Mouse (Mus musculus): ENCODE results near the gene Kcnd3. TPM values are rescaled to one million over a fixed set of nuclear protein-coding genes. Genes with fewer than 3 reads are reported as not detected.

Kcnd3 gene
- polyA plus RNA-seq, 1 experiment from 2014 or later: 0.93 TPM

DNA sequence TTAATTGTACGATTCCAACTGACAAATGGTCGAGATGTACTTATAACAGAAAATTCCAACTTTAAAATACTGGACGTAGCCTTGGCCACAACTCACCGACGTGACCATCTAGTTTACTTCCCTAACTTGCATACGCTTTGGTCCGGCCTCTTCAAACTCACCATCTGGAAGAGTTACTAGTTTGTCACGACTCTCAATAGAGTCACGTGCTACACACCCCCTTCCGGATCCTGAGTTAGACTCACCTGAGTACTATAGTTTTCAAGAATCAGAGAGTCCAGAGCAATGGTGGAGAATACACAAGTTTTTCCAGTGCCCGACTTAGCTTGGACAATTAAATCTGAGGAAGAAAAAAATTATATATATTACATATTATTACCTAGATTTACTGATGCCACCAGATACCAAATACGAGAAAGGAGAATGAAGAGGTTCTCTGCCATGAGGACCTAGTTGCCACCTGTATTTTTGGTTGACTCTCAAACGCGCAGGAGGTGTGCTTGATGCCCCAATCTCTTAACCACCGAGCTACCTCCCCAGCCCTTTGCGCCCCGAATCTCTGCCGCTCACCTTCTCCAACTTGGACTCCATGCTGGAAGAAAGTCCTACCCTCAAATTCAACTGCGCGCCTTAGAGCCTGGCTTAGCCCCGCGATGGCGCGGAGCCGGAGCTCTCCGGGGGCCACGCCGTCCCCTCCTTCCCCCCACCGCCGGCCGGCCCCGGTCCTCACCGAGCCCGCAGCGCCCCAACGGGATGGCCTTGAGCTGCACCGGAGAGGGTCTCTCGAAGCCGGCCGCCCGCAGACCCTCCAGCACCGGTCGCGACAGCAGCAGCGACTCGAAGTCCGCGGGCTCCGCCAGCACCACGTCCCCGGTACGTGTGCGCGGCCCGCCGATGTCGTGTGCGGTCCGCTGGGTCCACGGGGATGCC is 234.5 kb downstream of the Kcnd3 start:
- Histone ChIP-seq H3K36me3 (peaks cover 21% of the 10 kb centered on the region), H3K27ac (ENCODE audit: poor library complexity, severe bottlenecking) (peak overlapping the region; percentile 80; the same call in 1 of the 2 replicates), H3K4me2 (peak overlapping the region; percentile 75), H3K9ac (peak overlapping the region; percentile 96), H3K27me3 (replicated peaks) (no peaks in the 10 kb centered on the region), H3K4me1 (replicated peaks) (peaks cover 10% of the 10 kb centered on the region; the same call in 1 of the 2 replicates), H3K4me3 (peak overlapping the region; percentile 97), H3K9me3 (replicated peaks) (no peaks in the 10 kb centered on the region)
- 8% methylated on average over 60 of the region's 60 CpGs for WGBS
- peak; percentile 56 for ATAC-seq (ENCODE audit: insufficient number of reproducible peaks, low FRiP score)

DNA sequence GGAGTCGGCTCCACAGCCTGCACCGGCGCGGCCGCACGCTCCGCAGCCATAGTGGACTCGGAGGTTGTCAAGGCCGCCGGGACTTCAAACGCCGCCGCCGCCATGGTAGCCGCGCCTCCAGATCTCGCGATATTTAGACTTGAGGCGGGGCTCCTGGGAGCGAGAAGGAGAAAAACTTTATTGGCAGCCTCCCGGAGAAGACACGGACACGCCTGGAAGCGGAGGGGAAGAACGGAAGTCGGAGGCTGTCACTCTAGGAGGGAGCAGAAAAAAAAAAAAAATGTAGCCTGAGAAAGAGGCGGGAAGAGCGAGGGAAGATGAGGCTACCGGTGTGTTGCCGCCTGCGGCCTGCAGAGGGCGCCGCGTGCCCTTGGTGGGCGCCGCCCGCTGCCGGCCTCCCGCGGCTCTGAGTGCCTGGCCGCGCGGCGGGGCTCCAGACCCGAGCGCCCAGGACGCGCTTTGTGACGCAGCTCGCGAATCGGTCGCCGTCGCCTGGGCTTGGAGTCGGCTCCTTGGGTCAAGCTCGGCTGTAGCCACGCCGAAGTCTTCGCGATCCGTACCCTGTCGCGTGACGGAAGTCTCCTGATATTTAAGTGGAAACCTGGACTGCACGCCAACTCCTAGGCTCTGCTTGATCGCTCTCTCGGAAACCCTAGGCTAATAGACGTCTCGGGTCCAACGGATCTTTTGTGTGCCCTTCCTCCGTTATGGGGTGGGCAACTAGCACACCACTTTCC is 235.4 kb downstream of the Kcnd3 start, which contains the start of gene Ddx20:
TSS of gene Ddx20 (minus strand) at position 251 of the 737 bp plus-strand sequence.
- Histone ChIP-seq H3K9me3 (replicated peaks) (no peaks in the 10 kb centered on the region), H3K27me3 (replicated peaks) (peaks cover 4% of the 10 kb centered on the region; the same call in 1 of the 2 replicates), H3K9ac (peak within 1 kb of the TSS; percentile 96), H3K27ac (ENCODE audit: poor library complexity, severe bottlenecking) (peak within 1 kb of the TSS; percentile 80), H3K4me2 (peak within 1 kb of the TSS; percentile 75), H3K36me3 (peaks cover 18% of the 10 kb centered on the region), H3K4me3 (peak within 1 kb of the TSS; percentile 97), H3K4me1 (replicated peaks) (peaks cover 10% of the 10 kb centered on the region; the same call in 1 of the 2 replicates)
- ATAC-seq (ENCODE audit: insufficient number of reproducible peaks, low FRiP score): peak; percentile 97
- under 1% methylated on average over 72 of the region's 72 CpGs for WGBS

DNA sequence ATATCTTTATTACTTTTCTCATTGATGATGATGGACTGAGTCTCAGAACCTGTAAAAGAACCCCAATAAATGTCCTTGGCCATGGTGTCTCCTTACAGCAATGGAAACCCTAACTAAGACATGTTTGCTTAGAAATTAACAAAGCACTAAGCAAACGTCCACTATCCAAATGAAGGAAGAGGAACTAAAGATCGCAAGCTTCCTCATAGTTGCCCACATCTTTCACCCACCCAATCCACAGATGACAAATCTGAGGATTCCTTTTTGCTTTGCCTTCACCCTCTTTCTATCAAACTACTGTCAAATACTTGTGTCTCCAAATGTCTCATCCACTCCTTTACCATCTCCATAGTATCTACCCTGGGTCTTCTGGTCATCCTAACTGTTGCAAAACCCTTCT is 236.4 kb downstream of the Kcnd3 start:
- Histone ChIP-seq H3K36me3 (peaks cover 10% of the 10 kb centered on the region; the same call in 1 of the 2 replicates), H3K4me2 (no peak overlapping the region), H3K4me1 (replicated peaks) (peaks cover 12% of the 10 kb centered on the region; the same call in 1 of the 2 replicates), H3K27ac (ENCODE audit: poor library complexity, severe bottlenecking) (no peak overlapping the region), H3K9me3 (replicated peaks) (no peaks in the 10 kb centered on the region), H3K9ac (no peak overlapping the region), H3K4me3 (no peak overlapping the region), H3K27me3 (replicated peaks) (peaks cover 4% of the 10 kb centered on the region; the same call in 1 of the 2 replicates)
- no peak for ATAC-seq (ENCODE audit: insufficient number of reproducible peaks, low FRiP score)
- 91% methylated on average over 2 of the region's 2 CpGs for WGBS

DNA sequence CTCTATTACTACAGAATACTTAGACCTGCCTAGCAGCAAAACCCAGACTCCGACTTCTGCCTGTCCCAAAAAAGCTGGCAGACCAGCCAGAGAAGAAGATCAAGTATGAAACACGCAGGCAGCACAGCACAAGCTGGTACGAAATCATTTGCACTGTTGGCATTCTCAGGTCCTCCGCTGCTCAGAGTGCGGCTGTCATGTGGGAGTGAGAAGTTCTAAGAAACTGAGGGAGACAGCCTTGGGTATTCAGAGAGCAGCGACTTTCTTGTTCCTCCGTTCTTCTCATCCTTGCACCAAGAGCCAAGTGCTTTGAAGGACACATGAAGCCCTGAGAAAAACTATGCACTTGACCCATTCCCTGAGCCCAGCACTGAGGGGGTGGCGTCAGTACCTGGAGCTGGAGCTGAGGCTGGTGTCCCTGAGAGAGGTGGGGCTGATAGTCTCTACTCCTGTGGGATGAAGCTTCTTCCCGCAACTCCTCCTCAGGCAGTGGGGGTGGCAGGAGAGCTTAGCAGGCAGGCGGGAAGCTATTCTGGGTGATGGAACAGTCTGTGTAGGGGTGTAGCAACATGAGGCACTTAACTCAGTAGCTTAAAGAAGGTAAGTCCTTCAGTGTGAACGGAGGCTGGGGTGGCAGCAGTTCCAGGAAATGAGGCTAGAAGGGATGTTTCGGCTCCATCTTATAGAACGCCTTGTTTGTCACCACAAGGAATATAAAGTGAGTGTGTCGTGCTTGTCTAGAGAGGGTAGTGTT is 241.4 kb downstream of the Kcnd3 start:
- Histone ChIP-seq H3K27ac (ENCODE audit: poor library complexity, severe bottlenecking) (no peak overlapping the region), H3K9ac (no peak overlapping the region), H3K27me3 (replicated peaks) (peaks cover 8% of the 10 kb centered on the region; the same call in 1 of the 2 replicates), H3K36me3 (no peaks in the 10 kb centered on the region), H3K4me3 (no peak overlapping the region), H3K9me3 (replicated peaks) (no peaks in the 10 kb centered on the region), H3K4me1 (replicated peaks) (peaks cover 44% of the 10 kb centered on the region), H3K4me2 (no peak overlapping the region)
- ATAC-seq (ENCODE audit: insufficient number of reproducible peaks, low FRiP score): no peak
- WGBS: 55% methylated on average over 14 of the region's 14 CpGs

DNA sequence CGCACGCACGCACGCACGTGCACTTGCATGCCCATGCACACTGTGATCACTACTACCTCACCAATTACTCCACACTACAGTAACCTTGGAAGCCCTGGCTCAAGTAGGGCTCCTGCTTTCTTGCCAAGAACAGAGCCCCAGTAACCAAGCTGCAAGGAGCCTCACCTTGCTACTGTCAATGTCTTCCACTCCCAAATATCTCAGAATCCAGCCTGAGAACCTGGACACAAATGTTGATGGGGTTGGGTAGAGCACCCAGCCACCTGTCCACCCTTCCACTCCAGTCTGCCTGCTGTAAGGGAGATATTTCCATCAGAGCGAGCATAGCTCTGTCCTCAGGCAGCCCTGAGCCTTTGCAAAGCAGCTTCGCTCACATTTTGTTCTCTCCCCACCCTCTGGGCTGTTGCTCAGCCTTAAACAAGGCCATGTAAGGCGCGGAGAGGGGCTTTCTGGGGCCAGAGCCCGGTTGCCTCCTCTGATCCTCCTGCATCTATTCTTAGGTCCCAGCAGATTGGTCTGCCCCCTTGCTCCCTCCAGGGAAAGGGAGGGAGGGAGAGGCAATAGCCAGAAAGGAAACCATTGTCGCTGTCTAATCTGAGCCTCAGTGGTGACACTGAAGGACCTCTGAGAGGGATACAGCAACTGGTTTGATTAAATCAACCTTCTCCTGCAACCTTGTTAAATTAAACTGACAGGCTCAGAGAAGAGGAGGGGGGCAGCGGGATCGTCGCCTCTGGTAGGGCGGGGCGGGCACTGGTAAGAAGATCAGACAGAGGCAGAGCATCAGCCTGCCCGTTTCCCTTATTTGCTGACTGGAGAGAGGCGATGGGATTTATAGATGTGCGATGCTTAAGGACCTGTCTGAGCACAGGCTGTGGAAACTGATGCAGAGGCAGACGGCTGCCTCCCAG is 243.6 kb downstream of the Kcnd3 start:
- peak overlapping the region; percentile 53 for H3K9ac ChIP-seq
- peaks cover 8% of the 10 kb centered on the region; the same call in 1 of the 2 replicates for H3K27me3 ChIP-seq (replicated peaks)
- peak overlapping the region; percentile 57 for H3K4me2 ChIP-seq
- H3K9me3 ChIP-seq (replicated peaks): no peaks in the 10 kb centered on the region
- ATAC-seq (ENCODE audit: insufficient number of reproducible peaks, low FRiP score): peak; percentile 63
- peaks cover 57% of the 10 kb centered on the region for H3K4me1 ChIP-seq (replicated peaks)
- no peaks in the 10 kb centered on the region for H3K36me3 ChIP-seq
- peak overlapping the region; percentile 92 for H3K27ac ChIP-seq (ENCODE audit: poor library complexity, severe bottlenecking)
- WGBS: 26% methylated on average over 20 of the region's 20 CpGs
- peak overlapping the region; percentile 23 for H3K4me3 ChIP-seq

DNA sequence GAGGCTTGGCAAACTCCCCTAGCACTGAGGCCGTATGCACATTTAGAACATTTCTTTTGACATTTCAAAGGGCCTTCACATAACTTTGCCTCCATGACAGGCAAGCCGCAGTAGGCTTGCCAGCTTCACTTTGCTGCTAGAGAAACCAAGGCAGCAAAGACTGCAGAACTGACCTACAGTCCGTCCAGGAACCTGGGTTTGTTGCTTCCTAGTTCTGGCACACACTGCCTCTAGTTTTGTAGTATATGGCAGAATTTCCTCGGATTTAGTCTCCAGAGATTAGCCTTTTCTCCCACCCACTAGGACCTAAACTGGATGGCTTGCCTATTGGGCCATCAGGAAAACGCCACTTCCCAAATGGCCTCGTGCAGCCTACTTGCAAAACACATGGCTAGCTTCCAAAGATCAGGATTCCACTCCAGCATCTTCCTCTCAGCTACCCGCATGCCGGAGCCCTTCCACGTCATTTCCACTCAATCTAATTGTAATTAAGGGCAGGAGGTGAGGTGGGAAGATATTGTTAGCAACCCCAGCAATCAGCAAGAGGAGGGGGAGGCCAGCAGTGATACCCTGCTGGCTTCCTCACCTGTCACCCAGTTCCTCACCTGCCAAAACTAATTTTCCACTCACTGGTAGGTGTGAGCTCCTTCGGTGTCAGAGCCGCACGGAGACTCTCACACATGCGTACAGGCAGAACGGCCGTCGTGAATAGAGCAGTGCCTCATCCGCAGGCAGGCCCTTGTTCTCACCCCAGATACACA is 244.4 kb downstream of the Kcnd3 start:
- H3K9ac ChIP-seq: 0 out of 2 replicates have a peak overlapping the region, but pooled peaks have one; percentile 53
- peak overlapping the region; percentile 23; the same call in 1 of the 2 replicates for H3K4me3 ChIP-seq
- peak overlapping the region; percentile 57 for H3K4me2 ChIP-seq
- no peak for ATAC-seq (ENCODE audit: insufficient number of reproducible peaks, low FRiP score)
- no peaks in the 10 kb centered on the region for H3K36me3 ChIP-seq
- peaks cover 65% of the 10 kb centered on the region for H3K4me1 ChIP-seq (replicated peaks)
- peak overlapping the region; percentile 92 for H3K27ac ChIP-seq (ENCODE audit: poor library complexity, severe bottlenecking)
- H3K9me3 ChIP-seq (replicated peaks): no peaks in the 10 kb centered on the region
- peaks cover 8% of the 10 kb centered on the region; the same call in 1 of the 2 replicates for H3K27me3 ChIP-seq (replicated peaks)
- WGBS: 63% methylated on average over 17 of the region's 17 CpGs

DNA sequence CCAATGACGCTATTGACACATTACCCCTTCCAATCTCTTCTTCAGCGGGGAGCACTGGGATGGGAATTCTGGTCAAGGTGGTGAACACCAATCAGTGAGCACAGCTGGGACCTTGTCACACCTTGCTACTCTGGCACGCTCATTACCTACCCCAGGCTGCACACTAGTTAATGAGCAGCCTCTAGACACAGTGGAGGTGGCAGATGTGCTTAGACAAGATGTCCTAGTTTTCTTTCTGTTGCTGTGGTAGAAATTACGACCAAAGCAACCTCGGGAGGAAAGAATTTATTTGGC is 245.0 kb downstream of the Kcnd3 start:
- Histone ChIP-seq H3K9ac (no peak overlapping the region), H3K4me1 (replicated peaks) (peaks cover 71% of the 10 kb centered on the region), H3K9me3 (replicated peaks) (no peaks in the 10 kb centered on the region), H3K27ac (ENCODE audit: poor library complexity, severe bottlenecking) (peak overlapping the region; percentile 92; the same call in 1 of the 2 replicates), H3K4me3 (no peak overlapping the region), H3K36me3 (no peaks in the 10 kb centered on the region), H3K27me3 (replicated peaks) (peaks cover 5% of the 10 kb centered on the region; the same call in 1 of the 2 replicates), H3K4me2 (no peak overlapping the region)
- 70% methylated on average over 5 of the region's 5 CpGs for WGBS
- ATAC-seq (ENCODE audit: insufficient number of reproducible peaks, low FRiP score): no peak

DNA sequence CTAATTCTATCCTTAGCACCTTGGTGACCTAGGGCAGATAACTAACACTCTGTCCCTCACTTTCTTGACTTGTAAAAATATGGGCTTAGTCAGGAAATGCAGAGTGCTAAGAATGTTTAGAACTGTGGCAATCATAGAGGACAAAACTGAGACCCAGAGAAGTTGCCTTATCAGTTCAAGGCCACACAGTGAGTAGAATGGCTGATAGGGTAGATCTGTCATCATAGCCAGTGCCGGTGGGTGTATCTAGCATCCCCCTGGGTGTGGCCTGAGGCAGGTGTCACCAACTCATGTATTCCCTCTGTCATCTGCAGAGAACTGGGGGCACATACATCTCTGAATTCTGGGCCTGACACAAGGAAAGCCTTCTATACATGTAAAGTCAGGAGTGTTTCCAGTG is 246.2 kb downstream of the Kcnd3 start:
- Histone ChIP-seq H3K4me2 (no peak overlapping the region), H3K27me3 (replicated peaks) (0 out of 2 replicates have a peak, but pooled peaks cover 4% of the 10 kb centered on the region), H3K4me1 (replicated peaks) (peaks cover 71% of the 10 kb centered on the region), H3K27ac (ENCODE audit: poor library complexity, severe bottlenecking) (no peak overlapping the region), H3K4me3 (no peak overlapping the region), H3K9me3 (replicated peaks) (no peaks in the 10 kb centered on the region), H3K36me3 (no peaks in the 10 kb centered on the region), H3K9ac (no peak overlapping the region)
- 34% methylated on average over 1 of the region's 1 CpGs for WGBS
- ATAC-seq (ENCODE audit: insufficient number of reproducible peaks, low FRiP score): no peak

DNA sequence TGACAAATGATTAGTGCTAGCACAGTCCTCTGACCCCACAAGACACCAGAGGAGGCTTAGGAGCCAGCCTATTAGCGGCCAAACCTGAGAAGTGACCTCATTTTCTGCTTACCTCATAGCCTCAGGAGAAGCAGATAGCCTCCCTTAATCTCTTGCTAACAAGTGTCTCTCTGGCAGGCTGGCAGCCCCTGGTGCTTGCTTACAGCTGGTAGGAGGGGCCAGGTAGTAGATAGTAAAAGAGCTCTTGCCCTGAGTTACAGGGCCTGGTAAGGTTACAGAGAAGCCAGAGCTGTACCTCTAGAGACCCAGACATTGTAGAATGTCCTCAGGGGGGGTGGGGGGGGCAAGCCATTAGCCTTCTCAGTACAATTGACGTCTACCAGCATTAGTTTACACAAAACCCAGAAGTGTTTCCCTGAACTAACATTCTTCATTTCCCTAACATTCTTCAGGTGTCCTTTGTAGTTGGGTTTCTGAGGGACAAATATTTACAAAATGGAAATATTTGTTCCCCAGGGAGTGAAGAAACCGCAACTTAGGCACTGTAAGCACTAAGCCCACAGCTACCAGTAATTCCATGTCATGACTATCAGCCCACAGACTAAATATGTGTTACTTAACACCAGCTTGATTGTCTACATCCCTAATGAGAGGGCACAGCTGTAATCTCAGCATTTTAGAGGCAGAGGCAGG is 247.3 kb downstream of the Kcnd3 start:
- WGBS: 38% methylated on average over 3 of the region's 3 CpGs
- H3K27me3 ChIP-seq (replicated peaks): 0 out of 2 replicates have a peak, but pooled peaks cover 4% of the 10 kb centered on the region
- peak overlapping the region; percentile 45 for H3K27ac ChIP-seq (ENCODE audit: poor library complexity, severe bottlenecking)
- no peaks in the 10 kb centered on the region for H3K9me3 ChIP-seq (replicated peaks)
- no peak overlapping the region for H3K9ac ChIP-seq
- ATAC-seq (ENCODE audit: insufficient number of reproducible peaks, low FRiP score): peak; percentile 73
- no peak overlapping the region for H3K4me2 ChIP-seq
- peaks cover 73% of the 10 kb centered on the region for H3K4me1 ChIP-seq (replicated peaks)
- no peaks in the 10 kb centered on the region for H3K36me3 ChIP-seq
- no peak overlapping the region for H3K4me3 ChIP-seq

All from heart, embryonic 12.5 days (tissue).